Mouse (Mus musculus): Measurements from ENCODE around the gene Klhl4. TPM values are rescaled to one million over a fixed set of nuclear protein-coding genes. Genes with fewer than 3 reads are reported as not detected.

The Klhl4 gene
- 2.9 and 3.4 TPM in 2 replicates for polyA plus RNA-seq (2016; fragmentation: Nextera tagmentation; extraction: Ambion mirVana)

GRCm38 (mm10) chrX:114473782-114474731, at the start of gene Klhl4:
TSS of gene Klhl4 (plus strand) at chrX:114474333.
- WGBS = 37% methylated on average over 14 of the region's 14 CpGs
- peak; percentile 16 for DNase-seq (ENCODE audit: low spot score)
- H3K36me3 ChIP-seq = no peaks in the 10 kb centered on the region
- H3K4me1 ChIP-seq = 0 out of 2 replicates have a peak, but pooled peaks cover 5% of the 10 kb centered on the region
- no peaks in the 10 kb centered on the region for H3K9me3 ChIP-seq (replicated peaks)
- peak within 1 kb of the TSS; percentile 52; the same call in 1 of the 2 replicates for H3K27ac ChIP-seq (replicated peaks)
- H3K27me3 ChIP-seq (ENCODE audit: low read depth, poor library complexity, severe bottlenecking) = no peaks in the 10 kb centered on the region
- H3K4me3 ChIP-seq = peak within 1 kb of the TSS; percentile 42

GRCm38 (mm10) chrX:114484153-114484552, 10.0 kb downstream of the Klhl4 start:
- H3K9me3 ChIP-seq (replicated peaks) = no peaks in the 10 kb centered on the region
- no peaks in the 10 kb centered on the region for H3K27me3 ChIP-seq (ENCODE audit: low read depth, poor library complexity, severe bottlenecking)
- H3K4me3 ChIP-seq = no peak overlapping the region
- H3K27ac ChIP-seq (replicated peaks) = no peak overlapping the region
- H3K4me1 ChIP-seq = no peaks in the 10 kb centered on the region
- no peak for DNase-seq (ENCODE audit: low spot score)
- no peaks in the 10 kb centered on the region for H3K36me3 ChIP-seq

- DNase-seq (ENCODE audit: low spot score) = no peak
- Histone ChIP-seq H3K27ac (replicated peaks) (no peak overlapping the region), H3K27me3 (ENCODE audit: low read depth, poor library complexity, severe bottlenecking) (no peaks in the 10 kb centered on the region)
These were observed 12.6 kb downstream of the Klhl4 start for GRCm38 (mm10) chrX:114486691-114487090.

GRCm38 (mm10) chrX:114558141-114558540, 84.0 kb downstream of the Klhl4 start:
- no peaks in the 10 kb centered on the region for H3K4me1 ChIP-seq
- no peak for DNase-seq (ENCODE audit: low spot score)
- H3K27me3 ChIP-seq (ENCODE audit: low read depth, poor library complexity, severe bottlenecking) = no peaks in the 10 kb centered on the region
- WGBS = 36% methylated on average over 3 of the region's 3 CpGs
- no peak overlapping the region for H3K27ac ChIP-seq (replicated peaks)
- H3K4me3 ChIP-seq = no peak overlapping the region
- no peaks in the 10 kb centered on the region for H3K36me3 ChIP-seq
- H3K9me3 ChIP-seq (replicated peaks) = no peaks in the 10 kb centered on the region

More at GRCm38 (mm10) chrX:114486691-114487090, 12.6 kb downstream of the Klhl4 start:
- no peaks in the 10 kb centered on the region for H3K9me3 ChIP-seq (replicated peaks)
- H3K36me3 ChIP-seq = no peaks in the 10 kb centered on the region
- H3K4me1 ChIP-seq = no peaks in the 10 kb centered on the region
- H3K4me3 ChIP-seq = no peak overlapping the region

- H3K27me3 ChIP-seq (ENCODE audit: low read depth, poor library complexity, severe bottlenecking) = no peaks in the 10 kb centered on the region
- H3K4me1 ChIP-seq = no peaks in the 10 kb centered on the region
- no peak for DNase-seq (ENCODE audit: low spot score)
- WGBS = 80% methylated on average over 1 of the region's 1 CpGs
- H3K9me3 ChIP-seq (replicated peaks) = no peaks in the 10 kb centered on the region
- H3K4me3 ChIP-seq = no peak overlapping the region
- no peak overlapping the region for H3K27ac ChIP-seq (replicated peaks)
- no peaks in the 10 kb centered on the region for H3K36me3 ChIP-seq
These were observed 108.2 kb downstream of the Klhl4 start for GRCm38 (mm10) chrX:114582311-114582710.
